Mouse (Mus musculus) stomach, embryonic 14.5 days (tissue): ENCODE data around the gene Fam69b. TPM values are rescaled to one million over a fixed set of nuclear protein-coding genes. Genes with fewer than 3 reads are reported as not detected.

Source experiments
- ATAC-seq: fragments of 200-750 bp; cut with Nextera tagmentation; 2 replicates; pipeline ENCODE4 v1.8.0; 2017; ENCODE audit warnings: low read depth, moderate TSS enrichment; ENCODE audit not compliant: insufficient number of reproducible peaks, insufficient read depth, low FRiP score
- H3K27ac ChIP-seq: fragments of 300-500 bp; sonication (generic); 2 replicates; pipeline ENCODE4 v1.5.1; 2014; ENCODE audit warnings: mild to moderate bottlenecking, low read length, moderate library complexity, mixed read lengths
- H3K27me3 ChIP-seq: fragments of 300-500 bp; sonication (generic); 2 replicates; pipeline ENCODE4 v1.6.1; 2014; ENCODE audit warnings: low read length, control low read depth, mixed read lengths; ENCODE audit not compliant: control insufficient read depth, insufficient read depth
- H3K36me3 ChIP-seq: fragments of 300-500 bp; sonication (generic); 2 replicates; pipeline ENCODE4 v1.6.1; 2014; ENCODE audit warnings: mild to moderate bottlenecking, control low read depth, low read length, moderate library complexity, mixed read lengths; ENCODE audit not compliant: control insufficient read depth, insufficient read depth
- H3K4me1 ChIP-seq: fragments of 300-500 bp; sonication (generic); 2 replicates; pipeline ENCODE4 v1.6.1; 2014; ENCODE audit warnings: low read length, control low read depth, mixed read lengths; ENCODE audit not compliant: control insufficient read depth, insufficient read depth
- H3K4me2 ChIP-seq: fragments of 300-500 bp; sonication (generic); replicated peaks from 2 replicates; pipeline ENCODE4 v1.6.1; 2014; ENCODE audit warnings: low read depth, low read length, control low read depth
- H3K4me3 ChIP-seq: fragments of 300-500 bp; sonication (generic); 2 replicates; pipeline ENCODE4 v1.5.1; 2014; ENCODE audit warnings: low read depth, low read length, control low read depth
- H3K9ac ChIP-seq: fragments of 300-500 bp; sonication (generic); replicated peaks from 2 replicates; pipeline ENCODE4 v1.6.1; 2014; ENCODE audit warnings: low read depth, mild to moderate bottlenecking, control low read depth, low read length, moderate library complexity, mixed read lengths
- H3K9me3 ChIP-seq: fragments of 300-500 bp; sonication (generic); 2 replicates; pipeline ENCODE4 v1.6.1; 2016; ENCODE audit warnings: low read depth, low read length, control low read depth; ENCODE audit not compliant: control insufficient read depth
- WGBS: fragments of 180-500 bp; shearing (Covaris S2); extraction: QIAGEN DNeasy Blood & Tissue Kit; methylation state at CpG from one replicate; pipeline ENCODE4 v1.1.7; 2014; 5-methylcytosine and 5-hydroxymethylcytosine counted together
- polyA plus RNA-seq: library from polyadenylated mRNA; unstranded; fragments of >200 nt; fragmentation: Nextera tagmentation; extraction: Ambion mirVana; gene quantifications from 2 replicates; pipeline ENCODE4 v1.2.1, GENCODE M21; 2014

Gene Fam69b
- polyA plus RNA-seq, 1 experiment from 2014 or later = 37.7 TPM

DNA sequence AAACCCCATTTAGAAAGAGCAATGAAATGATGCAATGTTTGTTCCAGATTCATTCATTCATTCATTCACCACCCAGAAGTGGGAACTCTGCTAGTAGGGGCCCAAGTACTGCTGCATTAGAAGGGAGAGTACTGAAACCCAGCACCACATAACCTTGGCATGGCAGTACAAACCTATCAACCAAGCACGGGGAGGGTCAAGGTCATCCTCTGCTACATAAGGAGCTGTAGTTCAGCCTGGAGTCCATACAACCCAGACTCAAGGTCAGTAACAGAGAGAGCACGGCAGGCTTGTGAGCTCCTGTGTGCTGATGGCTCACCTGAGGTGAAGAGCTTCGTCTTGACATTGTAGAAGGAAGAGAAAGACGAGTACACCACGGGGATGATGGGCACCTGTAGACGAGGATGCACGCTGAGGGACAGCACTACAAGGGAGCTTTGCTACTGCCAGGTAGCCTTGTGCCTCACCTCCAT lies 33.8 kb upstream of the Fam69b start:
- no peak overlapping the region for H3K9ac ChIP-seq
- no peaks in the 10 kb centered on the region for H3K9me3 ChIP-seq
- 85% methylated on average over 7 of the region's 7 CpGs for WGBS
- H3K27ac ChIP-seq = peak overlapping the region; percentile 10; the same call in 1 of the 2 replicates
- H3K4me2 ChIP-seq = no peak overlapping the region
- peak; percentile 12; the same call in 1 of the 2 replicates for ATAC-seq
- no peaks in the 10 kb centered on the region for H3K4me1 ChIP-seq
- H3K4me3 ChIP-seq = no peak overlapping the region
- peaks cover 24% of the 10 kb centered on the region; the same call in 1 of the 2 replicates for H3K36me3 ChIP-seq
- H3K27me3 ChIP-seq = no peaks in the 10 kb centered on the region

DNA sequence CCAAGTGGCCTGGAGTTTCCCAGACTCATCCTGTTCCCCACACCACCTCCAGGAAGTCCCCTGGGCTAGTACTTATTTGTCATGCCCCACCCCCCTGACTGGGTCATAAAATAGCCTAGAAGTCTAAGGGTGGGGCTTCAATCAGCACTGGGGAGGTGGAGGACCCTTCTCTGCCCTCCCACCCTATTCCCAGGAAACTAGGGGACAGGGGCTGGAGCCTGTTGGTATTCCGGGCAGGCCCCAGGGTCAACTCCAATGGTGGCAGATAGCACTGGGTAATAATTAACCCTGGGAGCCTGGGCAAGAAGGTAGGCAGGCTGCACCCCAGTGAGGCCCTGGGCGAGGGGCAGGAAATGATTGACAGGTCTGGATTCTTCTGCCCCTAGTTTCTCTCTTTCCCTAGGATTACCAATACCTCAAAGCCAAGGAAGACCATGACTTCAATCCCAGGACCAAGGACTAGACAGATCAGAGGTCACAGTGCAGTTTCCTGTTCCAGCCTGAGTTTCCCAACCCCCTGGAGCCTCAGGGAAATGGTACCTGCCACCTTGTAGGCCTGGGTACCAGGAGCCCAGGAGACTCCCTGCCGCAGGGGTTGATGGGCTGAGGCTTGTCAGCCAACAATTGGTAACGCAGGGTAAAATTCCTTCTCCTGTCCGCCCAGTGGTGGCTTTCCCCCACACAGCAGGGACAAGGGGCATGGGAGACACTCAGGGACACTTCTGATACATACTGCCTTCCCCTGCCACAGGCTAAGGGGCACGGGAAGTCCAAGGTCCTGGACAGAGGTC lies 33.1 kb upstream of the Fam69b start:
- Histone ChIP-seq H3K27ac (peak overlapping the region; percentile 39; the same call in 1 of the 2 replicates), H3K4me3 (no peak overlapping the region), H3K9ac (no peak overlapping the region), H3K36me3 (peaks cover 24% of the 10 kb centered on the region; the same call in 1 of the 2 replicates), H3K9me3 (no peaks in the 10 kb centered on the region), H3K27me3 (no peaks in the 10 kb centered on the region), H3K4me2 (no peak overlapping the region), H3K4me1 (no peaks in the 10 kb centered on the region)
- peak; percentile 79 for ATAC-seq
- WGBS = 66% methylated on average over 6 of the region's 6 CpGs

DNA sequence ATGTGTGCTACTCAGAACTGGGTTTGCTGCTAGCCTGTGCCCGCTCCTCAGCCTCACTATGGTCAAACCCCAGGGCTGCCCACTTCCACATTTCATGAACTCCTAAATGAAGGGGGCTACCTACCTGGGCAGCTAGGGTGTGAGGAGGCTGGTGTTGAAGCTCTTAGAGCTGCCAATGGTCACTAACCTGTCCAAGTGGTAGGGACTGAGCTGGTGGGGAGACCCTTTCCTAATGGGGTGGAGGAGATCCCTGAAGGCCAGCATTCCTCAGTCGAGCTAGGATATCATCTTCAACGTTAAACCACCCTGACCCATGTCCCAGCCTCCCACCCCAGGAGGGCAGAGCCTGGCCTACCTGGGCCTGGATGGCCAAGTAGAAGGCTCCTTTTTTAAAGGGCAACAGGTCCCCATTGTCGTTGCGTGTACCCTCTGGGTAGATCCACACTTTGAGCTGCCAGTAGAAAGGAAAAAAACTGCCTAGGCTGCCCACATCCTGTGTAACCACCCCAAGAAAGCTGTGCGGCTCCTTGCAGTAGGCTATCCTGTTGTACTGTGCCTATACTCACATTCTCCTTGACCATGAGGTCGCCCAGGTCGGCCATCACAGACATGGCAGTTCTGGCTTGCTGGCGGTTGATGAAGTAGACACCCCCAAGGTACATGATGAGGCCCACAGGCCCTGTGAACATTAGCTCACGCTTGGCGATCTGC lies 32.4 kb upstream of the Fam69b start:
- H3K4me1 ChIP-seq = no peaks in the 10 kb centered on the region
- ATAC-seq = no peak
- no peak overlapping the region for H3K4me3 ChIP-seq
- H3K36me3 ChIP-seq = peaks cover 24% of the 10 kb centered on the region; the same call in 1 of the 2 replicates
- no peak overlapping the region for H3K4me2 ChIP-seq
- H3K27ac ChIP-seq = peak overlapping the region; percentile 39; the same call in 1 of the 2 replicates
- no peaks in the 10 kb centered on the region for H3K9me3 ChIP-seq
- H3K27me3 ChIP-seq = no peaks in the 10 kb centered on the region
- H3K9ac ChIP-seq = no peak overlapping the region
- WGBS = 76% methylated on average over 11 of the region's 11 CpGs

DNA sequence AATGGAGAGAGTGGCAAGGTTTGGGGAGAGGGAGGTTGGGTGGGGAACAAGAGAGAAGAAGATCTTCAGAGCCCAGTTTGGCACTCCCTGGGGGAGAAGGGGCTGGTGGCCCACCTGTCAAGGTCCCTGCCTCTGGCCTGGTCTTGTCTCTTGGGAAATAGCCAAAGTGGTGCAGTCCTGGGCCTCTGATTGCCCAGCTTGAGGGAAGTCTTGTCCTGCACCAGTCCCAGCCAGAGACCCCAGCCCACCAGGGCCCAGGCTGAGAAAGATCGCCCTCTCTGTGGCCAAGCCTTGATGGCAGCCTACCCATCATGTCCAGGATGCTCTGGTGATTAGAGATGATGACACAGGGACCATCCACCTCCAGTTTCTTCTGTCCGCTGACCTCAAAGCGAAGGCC lies 31.4 kb upstream of the Fam69b start:
- Histone ChIP-seq H3K4me3 (no peak overlapping the region), H3K36me3 (peaks cover 23% of the 10 kb centered on the region; the same call in 1 of the 2 replicates), H3K27ac (no peak overlapping the region), H3K9me3 (no peaks in the 10 kb centered on the region), H3K27me3 (no peaks in the 10 kb centered on the region), H3K9ac (no peak overlapping the region), H3K4me1 (no peaks in the 10 kb centered on the region), H3K4me2 (no peak overlapping the region)
- no peak for ATAC-seq
- 95% methylated on average over 3 of the region's 3 CpGs for WGBS

DNA sequence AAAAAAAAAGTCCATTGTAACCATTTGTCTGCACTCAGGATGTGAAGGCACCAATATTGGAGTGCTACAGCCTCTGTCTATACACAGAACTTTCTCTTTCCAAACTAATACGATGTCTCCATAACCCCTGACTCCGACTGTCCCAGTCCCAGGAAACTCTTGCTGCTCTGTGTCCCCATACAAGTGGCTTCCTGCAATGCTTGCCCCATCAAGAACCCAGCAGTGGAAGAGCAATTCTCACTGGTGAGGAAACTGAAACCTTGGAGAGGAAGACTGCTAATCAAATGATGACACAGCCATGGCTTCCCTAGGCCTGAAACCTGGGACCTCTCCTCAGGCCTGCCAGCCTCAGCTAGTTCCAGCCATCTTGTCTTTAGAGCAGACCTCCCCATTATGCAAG lies 30.4 kb upstream of the Fam69b start:
- H3K9me3 ChIP-seq = no peaks in the 10 kb centered on the region
- H3K36me3 ChIP-seq = peaks cover 15% of the 10 kb centered on the region; the same call in 1 of the 2 replicates
- no peaks in the 10 kb centered on the region for H3K27me3 ChIP-seq
- no peak overlapping the region for H3K9ac ChIP-seq
- 81% methylated on average over 2 of the region's 2 CpGs for WGBS
- H3K4me3 ChIP-seq = no peak overlapping the region
- H3K27ac ChIP-seq = no peak overlapping the region
- no peak for ATAC-seq
- no peak overlapping the region for H3K4me2 ChIP-seq
- 0 out of 2 replicates have a peak, but pooled peaks cover 2% of the 10 kb centered on the region for H3K4me1 ChIP-seq

DNA sequence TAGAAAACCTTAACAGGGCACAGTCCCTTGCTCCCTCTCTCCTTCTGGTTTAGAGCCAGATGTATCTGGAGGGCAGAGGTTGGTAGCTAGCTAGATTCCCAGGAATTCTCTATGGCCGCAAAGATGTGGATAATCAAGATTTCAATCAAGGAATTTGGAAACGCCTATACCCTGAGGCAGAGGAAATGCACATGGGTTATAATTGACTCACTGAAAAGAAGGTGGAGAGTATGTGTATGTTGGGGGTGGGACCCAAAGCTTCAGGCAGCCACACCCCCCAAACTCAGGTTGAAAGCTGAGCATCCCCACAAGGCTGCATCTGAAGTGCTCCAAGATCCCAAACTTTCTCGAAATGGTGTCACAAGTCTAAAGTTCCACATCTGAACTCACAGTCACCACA lies 29.8 kb upstream of the Fam69b start:
- Histone ChIP-seq H3K27me3 (no peaks in the 10 kb centered on the region), H3K4me2 (no peak overlapping the region), H3K36me3 (peaks cover 9% of the 10 kb centered on the region; the same call in 1 of the 2 replicates), H3K9me3 (no peaks in the 10 kb centered on the region), H3K9ac (no peak overlapping the region), H3K4me3 (no peak overlapping the region), H3K4me1 (0 out of 2 replicates have a peak, but pooled peaks cover 8% of the 10 kb centered on the region), H3K27ac (no peak overlapping the region)
- WGBS = 73% methylated on average over 3 of the region's 3 CpGs
- ATAC-seq = no peak

DNA sequence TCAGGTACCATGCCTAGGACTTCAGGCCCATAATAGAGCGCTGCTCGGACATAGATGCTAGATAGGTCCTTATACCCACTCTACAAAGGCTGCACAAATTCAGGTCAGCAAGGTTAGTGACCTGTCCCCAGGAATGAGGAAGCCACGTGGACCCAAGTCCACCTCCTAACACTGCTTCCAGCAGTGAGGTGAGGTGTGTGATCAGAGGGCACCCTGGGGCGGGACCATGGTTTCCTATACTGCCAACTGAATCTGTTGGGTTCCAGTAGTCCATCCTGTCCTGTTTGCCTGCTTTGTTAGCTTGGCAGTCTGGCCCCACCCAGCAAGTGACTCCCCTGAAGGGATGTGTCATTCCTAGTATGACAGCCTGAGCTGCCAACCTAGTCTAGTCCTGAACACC lies 28.3 kb upstream of the Fam69b start:
- no peak overlapping the region for H3K9ac ChIP-seq
- 0 out of 2 replicates have a peak, but pooled peaks cover 12% of the 10 kb centered on the region for H3K4me1 ChIP-seq
- no peak overlapping the region for H3K27ac ChIP-seq
- H3K4me2 ChIP-seq = no peak overlapping the region
- H3K4me3 ChIP-seq = no peak overlapping the region
- ATAC-seq = no peak
- no peaks in the 10 kb centered on the region for H3K27me3 ChIP-seq
- 87% methylated on average over 4 of the region's 4 CpGs for WGBS
- H3K9me3 ChIP-seq = no peaks in the 10 kb centered on the region
- peaks cover 3% of the 10 kb centered on the region; the same call in 1 of the 2 replicates for H3K36me3 ChIP-seq

DNA sequence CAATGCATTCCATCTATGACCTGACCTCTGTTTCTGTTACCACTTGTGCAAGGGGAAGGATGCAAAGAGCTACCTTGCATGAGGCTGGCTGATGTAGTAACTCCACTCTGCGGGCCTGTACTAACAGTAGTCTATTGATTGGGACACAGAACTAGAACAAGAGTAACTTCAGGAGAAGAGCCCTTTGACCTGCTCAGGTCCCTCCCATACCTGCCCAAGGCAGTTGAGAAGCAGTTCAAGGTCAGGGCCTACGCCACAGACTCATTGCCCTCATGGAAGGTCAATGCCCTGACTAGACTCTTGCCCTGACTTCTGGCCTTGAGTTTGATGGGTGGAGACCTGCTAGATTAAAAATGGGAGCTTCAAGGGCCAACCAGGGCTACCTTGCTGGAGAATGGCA lies 27.6 kb upstream of the Fam69b start:
- Histone ChIP-seq H3K27me3 (no peaks in the 10 kb centered on the region), H3K9ac (no peak overlapping the region), H3K27ac (no peak overlapping the region), H3K4me2 (no peak overlapping the region), H3K4me3 (no peak overlapping the region), H3K9me3 (no peaks in the 10 kb centered on the region), H3K4me1 (0 out of 2 replicates have a peak, but pooled peaks cover 12% of the 10 kb centered on the region), H3K36me3 (peaks cover 3% of the 10 kb centered on the region; the same call in 1 of the 2 replicates)
- WGBS = 77% methylated on average over 2 of the region's 2 CpGs
- no peak for ATAC-seq
